10 mouse cellular contexts compared by ENCODE assay signal in genomic region chr5:92263761-92264359, GRCm38 (mm10). TPM values are rescaled to one million over a fixed set of nuclear protein-coding genes. Genes with fewer than 3 reads are reported as not detected.
A peak's percentile ranks its signal among the peaks of the same experiment; 100 is the strongest.
DNase-seq lines count a peak whose midpoint lies in the region; TF ChIP-seq lines count a peak whose summit lies in the region.
"Had no signal": no experiment of that assay in that cellular context is flagged by ENCODE, and none has a peak within 500 bp of the region (broad histone marks: within the 10 kb centered on the region; RNA-seq: fewer than 3 reads in every experiment).

No protein-coding gene starts in this region.

- intact Hi-C loops in gastrocnemius, adult 2 months (cut with DNase I) = no loop called here

- TF ChIP-seq CTCF in gastrocnemius, adult 2 months (IDR thresholded peaks at IDR 0.05) = no peak

- peak; percentile 40 for DNase-seq in gastrocnemius, adult 2 months
- no peak for DNase-seq in gastrocnemius, postnatal 25 days
- DNase-seq in embryo, embryonic 10.5 days (ENCODE audit: low spot score) = peak; percentile 58
- peak; percentile 64 to 80 for DNase-seq in heart, adult 9 months (ENCODE audit: low spot score in 2 of 2)
- peak; percentile 68 to 87 for DNase-seq in layer of hippocampus, adult 18-20 months (ENCODE audit: low spot score in 2 of 2)
- peak; percentile 79 for DNase-seq in lung, postnatal 36 days
- DNase-seq in right cerebral cortex, postnatal 36 days (ENCODE audit: low spot score in 2 of 2) = peak; percentile 57 to 67
- DNase-seq in thymus, postnatal 0 days (ENCODE audit: low spot score) = no peak

- no peak overlapping the region for H3K27ac ChIP-seq in gastrocnemius, adult 2 months

- H3K4me3 ChIP-seq in gastrocnemius, adult 2 months = no peak overlapping the region

RNA-seq across cellular contexts. Expression of gene Ppef2, which starts 7.8 kb away (rescaled TPM):
- not detected for total RNA-seq in gastrocnemius, adult 2 months (2021)
- total RNA-seq in gastrocnemius, postnatal 25 days (2021) = not detected
- total RNA-seq in layer of hippocampus, adult 18-20 months (2021) = under 1 TPM; 0.58 to 0.62 TPM
- polyA plus RNA-seq in thymus, postnatal 0 days (2015; fragmentation: Nextera tagmentation; extraction: Ambion mirVana) = 1.1 and 1.5 TPM in 2 replicates
- total RNA-seq: common myeloid progenitor, adult 5-6 weeks had no signal
- polyA plus RNA-seq: C2C12 had no signal

RNA-seq across cellular contexts. Expression of gene Naaa, which starts 14.1 kb away (rescaled TPM):
- 1 to 10 TPM; 5.5 to 8.5 TPM for total RNA-seq in gastrocnemius, adult 2 months (2021)
- total RNA-seq in gastrocnemius, postnatal 25 days (2021) = 10 to 100 TPM in 1 of 2 experiments, 1 to 10 TPM in 1; 5.1 to 10.1 TPM
- 10 to 100 TPM; 50.4 to 52.2 TPM for total RNA-seq in layer of hippocampus, adult 18-20 months (2021)
- polyA plus RNA-seq in thymus, postnatal 0 days (2015; fragmentation: Nextera tagmentation; extraction: Ambion mirVana) = 12.6 and 13.4 TPM in 2 replicates

RNA-seq across cellular contexts. Expression of gene Sdad1, which starts 46.4 kb away (rescaled TPM):
- 10 to 100 TPM; 15.5 to 17.7 TPM for total RNA-seq in gastrocnemius, adult 2 months (2021)
- 10 to 100 TPM; 15.0 to 15.7 TPM for total RNA-seq in gastrocnemius, postnatal 25 days (2021)
- 10 to 100 TPM; 20.3 to 21.5 TPM for total RNA-seq in layer of hippocampus, adult 18-20 months (2021)
- polyA plus RNA-seq in thymus, postnatal 0 days (2015; fragmentation: Nextera tagmentation; extraction: Ambion mirVana) = 35.5 and 41.4 TPM in 2 replicates

RNA-seq across cellular contexts. Expression of gene U90926, which starts 48.7 kb away (rescaled TPM):
- total RNA-seq in gastrocnemius, adult 2 months (2021) = not detected
- not detected for total RNA-seq in gastrocnemius, postnatal 25 days (2021)
- not detected for total RNA-seq in layer of hippocampus, adult 18-20 months (2021)
- polyA plus RNA-seq in thymus, postnatal 0 days (2015; fragmentation: Nextera tagmentation; extraction: Ambion mirVana) = 0.48 and 0.63 TPM in 2 replicates
- total RNA-seq: common myeloid progenitor, adult 5-6 weeks had no signal

Comparison
In these comparisons a context has a peak if more than half of its experiments do, and no peak if none do; other contexts are left out.
1. DNase-seq: peak in gastrocnemius, adult 2 months (single experiment), embryo, embryonic 10.5 days (single experiment), heart, adult 9 months (2 of 2), layer of hippocampus, adult 18-20 months (2 of 2), lung, postnatal 36 days (single experiment) and right cerebral cortex, postnatal 36 days (2 of 2); none in gastrocnemius, postnatal 25 days (single experiment) and thymus, postnatal 0 days (single experiment).
2. RNA of gene Naaa, which starts 14.1 kb away (total RNA-seq): 50.4 to 52.2 TPM in layer of hippocampus, adult 18-20 months; 5.1 to 10.1 TPM in gastrocnemius, postnatal 25 days and 5.5 to 8.5 TPM in gastrocnemius, adult 2 months; every median in the first group is over 4 times any median in the second.